Mouse (Mus musculus) cerebellum, adult 2 months (tissue): ENCODE results near the gene Frmd4a. TPM values are rescaled to one million over a fixed set of nuclear protein-coding genes. Genes with fewer than 3 reads are reported as not detected.
"Not testable (repeated sequence)": the region's sequence is repeated elsewhere in the genome, so short reads cannot be mapped to it uniquely, and the experiment has no call there.

Experiments
- DNase-seq, 2 experiments: peaks; one replicate each; pipeline ENCODE4 v3.0.0; 2021
- H3K27ac ChIP-seq: fragments of 200-500 bp; 2 replicates; pipeline ENCODE4 v1.5.1; 2012; ENCODE audit warnings: low read length, control low read depth, inconsistent platforms; ENCODE audit not compliant: insufficient read depth
- H3K27me3 ChIP-seq: fragments of 200-500 bp; 2 replicates; pipeline ENCODE4 v1.6.1; 2012; ENCODE audit warnings: inconsistent platforms, mild to moderate bottlenecking, low read length, moderate library complexity; ENCODE audit not compliant: control insufficient read depth, insufficient read depth
- H3K4me1 ChIP-seq: fragments of 200-500 bp; 2 replicates; pipeline ENCODE4 v1.6.1; 2011; ENCODE audit warnings: low read length; ENCODE audit not compliant: control insufficient read depth, insufficient read depth
- H3K4me3 ChIP-seq: fragments of 200-500 bp; replicated peaks from 2 replicates; pipeline ENCODE3; 2011; ENCODE audit warnings: mild to moderate bottlenecking, low read depth, low read length, control low read depth; ENCODE audit not compliant: insufficient read depth
- CTCF ChIP-seq: fragments of 200-500 bp; IDR thresholded peaks from 2 replicates; pipeline ENCODE4 v1.5.1; 2011; ENCODE audit warnings: low read depth, mild to moderate bottlenecking, control low read depth, low read length, moderate library complexity, borderline replicate concordance; ENCODE audit not compliant: insufficient read depth
- POLR2A ChIP-seq: fragments of 200-500 bp; IDR thresholded peaks from 2 replicates; pipeline ENCODE4 v1.6.1; 2011; ENCODE audit warnings: low read length, control low read depth, borderline replicate concordance; ENCODE audit not compliant: insufficient read depth
- WGBS: fragments of 180-500 bp; shearing (Covaris S2); methylation state at CpG from one replicate; pipeline ENCODE4 v1.1.7; 2018; 5-methylcytosine and 5-hydroxymethylcytosine counted together
- polyA plus RNA-seq: library from polyadenylated mRNA; depleted of rRNA; stranded (reverse); fragments of >200 nt; gene quantifications from 2 replicates; pipeline ENCODE4 v1.2.3, GENCODE M21; 2012

Frmd4a gene
- polyA plus RNA-seq, 1 experiment, result 33.6 TPM

DNA sequence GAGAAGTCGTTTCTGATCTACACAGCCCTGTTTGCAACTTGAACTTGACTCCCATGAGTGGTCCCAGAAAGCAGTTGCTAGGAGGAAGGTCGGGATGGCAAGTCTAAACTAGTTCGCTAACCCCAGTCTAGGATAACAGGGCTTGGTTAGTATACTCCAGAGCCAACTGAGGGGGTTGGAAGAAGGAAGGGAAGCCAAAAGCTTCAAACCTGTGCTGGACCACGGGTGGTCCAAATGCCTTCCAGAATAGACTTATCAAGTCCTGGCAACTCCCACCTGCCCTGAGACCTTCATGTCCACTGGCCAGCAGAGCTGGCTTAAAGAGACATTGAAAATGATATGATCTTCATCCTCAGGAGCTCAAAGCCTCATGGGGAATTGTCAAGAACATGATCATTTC is 318.4 kb downstream of the Frmd4a start:
- no peak for DNase-seq
- WGBS, result 38% methylated on average over 4 of the region's 4 CpGs

DNA sequence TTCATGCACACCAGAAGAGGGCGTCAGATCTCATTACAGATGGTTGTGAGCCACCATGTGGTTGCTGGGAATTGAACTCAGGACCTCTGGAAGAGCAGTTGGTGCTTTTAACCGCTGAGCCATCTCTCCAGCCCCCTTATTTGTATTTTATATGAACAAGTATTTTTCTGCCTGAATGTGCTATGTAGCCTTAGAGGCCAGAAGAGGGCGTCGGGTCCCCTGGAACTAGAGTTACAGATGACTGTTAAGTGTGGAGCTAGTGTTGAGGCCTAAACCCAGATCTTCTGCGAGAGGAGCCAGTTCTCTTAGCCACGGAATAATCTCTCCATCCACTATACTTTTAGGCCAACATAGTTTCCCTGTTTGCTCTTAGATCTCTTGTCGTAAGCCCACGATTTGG is 320.8 kb downstream of the Frmd4a start:
- 73% methylated on average over 8 of the region's 8 CpGs for WGBS
- DNase-seq, result not testable (repeated sequence)

More for the DNA sequence above, 318.4 kb downstream of the Frmd4a start:
- Histone ChIP-seq H3K4me3 (no peak overlapping the region), H3K27ac (no peak overlapping the region), H3K4me1 (no peaks in the 10 kb centered on the region), H3K27me3 (no peaks in the 10 kb centered on the region)
- no peak for TF ChIP-seq CTCF
- TF ChIP-seq POLR2A, result no peak

DNA sequence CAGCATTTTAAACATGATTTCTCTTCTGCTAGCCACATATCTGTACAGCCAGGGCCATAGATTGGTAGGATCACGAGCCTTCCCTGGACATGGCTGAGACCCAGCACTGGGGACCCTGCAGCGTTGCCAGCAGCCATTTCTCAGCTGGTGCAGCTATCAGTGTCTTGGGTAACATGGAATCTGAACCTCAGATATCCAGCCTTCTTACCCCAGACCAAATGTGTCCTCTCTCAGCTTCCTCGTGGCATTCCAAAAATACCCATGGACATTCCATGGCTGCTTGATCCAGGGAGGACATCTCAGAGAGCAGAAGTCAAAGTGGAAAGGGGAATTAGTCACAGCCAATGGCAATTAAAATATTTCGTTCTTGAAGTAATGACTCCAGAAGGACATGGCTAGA is 321.6 kb downstream of the Frmd4a start:
- Histone ChIP-seq H3K4me3 (no peak overlapping the region), H3K27ac (no peak overlapping the region), H3K4me1 (no peaks in the 10 kb centered on the region), H3K27me3 (no peaks in the 10 kb centered on the region)
- TF ChIP-seq POLR2A, result no peak
- no peak for TF ChIP-seq CTCF
- WGBS, result 52% methylated on average over 4 of the region's 4 CpGs
- no peak for DNase-seq

More for the DNA sequence above, 320.8 kb downstream of the Frmd4a start:
- H3K4me3 ChIP-seq, H3K27ac ChIP-seq, H3K4me1 ChIP-seq, H3K27me3 ChIP-seq: not testable (repeated sequence)

DNA sequence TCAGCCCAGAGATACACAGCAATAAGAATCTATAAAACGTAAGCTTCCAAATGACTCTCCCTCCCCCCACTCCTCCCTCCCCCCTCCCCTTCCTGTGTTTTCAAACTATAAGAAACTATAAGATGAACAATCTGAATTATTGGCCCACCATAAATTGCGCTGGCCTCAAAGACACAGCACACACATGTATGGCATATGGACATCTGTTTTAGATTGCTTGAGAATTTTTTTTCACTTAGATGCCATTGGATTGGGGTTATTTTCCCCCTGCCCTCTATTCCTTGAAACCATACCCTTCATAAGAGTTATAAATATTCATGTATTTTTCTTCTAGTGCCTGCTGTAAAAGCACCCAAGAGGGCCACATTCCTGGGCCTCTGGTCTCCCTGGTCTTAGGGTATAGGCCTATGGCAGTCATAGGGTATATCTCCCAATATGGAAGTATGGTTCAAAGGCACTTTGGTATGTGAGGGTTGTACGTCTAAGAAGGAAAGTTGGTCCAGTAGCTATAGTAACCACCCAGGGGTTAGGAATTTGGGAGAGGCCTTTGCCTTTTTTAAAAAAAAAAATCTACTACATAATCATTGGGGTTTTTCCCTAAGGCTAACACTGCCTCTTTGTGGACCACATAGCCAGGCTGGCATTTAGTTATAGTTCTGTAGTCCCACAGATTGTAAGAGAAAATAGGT is 322.2 kb downstream of the Frmd4a start:
- Histone ChIP-seq H3K27me3 (no peaks in the 10 kb centered on the region), H3K4me1 (no peaks in the 10 kb centered on the region), H3K27ac (no peak overlapping the region), H3K4me3 (no peak overlapping the region)
- DNase-seq, result no peak
- TF ChIP-seq CTCF (no peak), POLR2A (no peak)
- 88% methylated on average over 3 of the region's 3 CpGs for WGBS

DNA sequence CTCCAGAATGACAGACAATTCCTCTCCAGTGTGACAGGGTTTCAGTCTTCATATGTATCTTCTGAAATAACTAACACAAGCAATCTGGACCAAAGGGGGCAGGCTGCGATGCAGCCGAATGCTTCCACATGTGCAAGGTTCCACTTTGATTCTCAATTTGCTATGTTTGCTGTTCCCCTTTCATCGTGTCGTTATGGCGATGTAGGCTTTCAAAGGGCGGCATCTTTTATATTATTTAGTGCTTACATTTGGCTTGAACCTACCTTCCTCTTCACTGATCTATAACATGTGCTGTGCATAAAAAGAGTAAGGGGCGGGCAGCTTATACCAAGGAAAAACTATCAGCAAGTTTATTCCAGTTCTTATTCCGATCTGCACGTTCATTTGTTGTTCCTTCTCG is 322.9 kb downstream of the Frmd4a start:
- no peak for DNase-seq
- TF ChIP-seq CTCF (no peak), POLR2A (no peak)
- WGBS, result 76% methylated on average over 10 of the region's 10 CpGs
- H3K27ac ChIP-seq, result no peak overlapping the region
- no peaks in the 10 kb centered on the region for H3K4me1 ChIP-seq
- H3K4me3 ChIP-seq, result no peak overlapping the region
- H3K27me3 ChIP-seq, result no peaks in the 10 kb centered on the region

DNA sequence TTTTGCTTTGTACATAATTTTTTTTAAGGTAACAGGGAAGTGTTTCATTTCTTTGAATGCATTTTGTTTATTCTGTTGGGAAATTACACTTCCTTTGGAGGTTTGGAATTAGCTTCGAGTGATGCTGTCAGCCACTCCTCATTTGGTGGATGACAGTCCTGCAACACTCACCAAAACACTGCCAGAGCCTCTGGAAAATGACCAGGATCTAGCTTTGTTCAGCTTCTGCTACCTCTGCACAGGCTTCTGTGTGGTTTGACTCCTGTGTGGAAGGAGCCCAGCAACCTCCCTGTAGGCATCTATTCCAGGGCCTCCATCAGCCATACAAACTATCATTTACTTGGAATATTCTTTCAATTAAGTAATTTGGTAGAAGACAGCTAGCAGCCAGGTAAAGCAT is 323.6 kb downstream of the Frmd4a start:
- H3K4me3 ChIP-seq, result no peak overlapping the region
- WGBS, result 31% methylated on average over 1 of the region's 1 CpGs
- H3K27ac ChIP-seq, result no peak overlapping the region
- no peaks in the 10 kb centered on the region for H3K27me3 ChIP-seq
- H3K4me1 ChIP-seq, result no peaks in the 10 kb centered on the region
- DNase-seq, result no peak
- TF ChIP-seq POLR2A, result no peak
- no peak for TF ChIP-seq CTCF

DNA sequence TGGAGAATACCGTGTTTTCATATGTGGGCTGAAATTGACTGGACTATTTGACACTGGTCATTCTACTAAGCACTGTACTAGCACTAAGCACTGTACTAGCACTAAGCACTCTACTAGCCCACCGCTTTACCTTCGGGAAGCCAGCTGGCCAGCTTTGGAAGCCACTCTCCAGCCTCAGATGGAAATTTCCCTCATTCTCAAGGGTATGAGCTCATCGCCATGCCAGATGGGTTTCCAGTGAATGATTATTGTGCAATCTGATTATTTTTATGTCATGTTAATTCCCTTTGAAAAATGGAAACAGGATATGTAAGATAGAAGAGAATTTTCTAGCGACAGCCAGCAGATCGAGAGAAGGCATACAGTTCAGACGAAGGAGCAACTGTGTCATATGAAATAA is 324.5 kb downstream of the Frmd4a start:
- 43% methylated on average over 7 of the region's 7 CpGs for WGBS
- DNase-seq, result no peak
- Histone ChIP-seq H3K4me1 (no peaks in the 10 kb centered on the region), H3K27ac (no peak overlapping the region), H3K4me3 (no peak overlapping the region), H3K27me3 (no peaks in the 10 kb centered on the region)
- TF ChIP-seq POLR2A (no peak), CTCF (no peak)

DNA sequence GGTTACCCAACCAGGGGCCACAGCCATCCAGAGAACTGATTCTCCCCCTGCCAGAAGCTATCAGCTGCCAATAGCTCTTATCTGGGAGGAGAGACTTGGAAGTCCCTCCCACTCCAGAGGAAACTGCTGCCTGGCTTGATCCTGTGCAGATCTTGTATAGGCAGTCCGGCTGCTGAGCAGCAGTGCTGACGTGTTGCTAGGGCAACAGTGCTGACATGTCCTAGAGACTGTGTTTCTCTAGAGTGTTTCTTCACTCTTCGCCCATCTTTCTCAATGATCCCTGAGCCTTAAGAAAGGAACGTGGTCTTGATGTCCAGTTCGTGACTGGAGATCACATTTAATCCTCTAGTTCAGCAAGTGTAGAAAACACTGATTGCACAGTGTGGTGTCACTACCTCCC is 326.9 kb downstream of the Frmd4a start:
- no peak for DNase-seq
- 85% methylated on average over 5 of the region's 5 CpGs for WGBS
- no peak overlapping the region for H3K4me3 ChIP-seq
- H3K4me1 ChIP-seq, result no peaks in the 10 kb centered on the region
- no peaks in the 10 kb centered on the region for H3K27me3 ChIP-seq
- no peak overlapping the region for H3K27ac ChIP-seq
- TF ChIP-seq CTCF, result no peak
- TF ChIP-seq POLR2A, result no peak
